Mouse (Mus musculus): ENCODE measurements around the gene Batf2.
"Not testable (repeated sequence)": the region's sequence is repeated elsewhere in the genome, so short reads cannot be mapped to it uniquely, and the experiment has no call there.

The Batf2 gene

DNA sequence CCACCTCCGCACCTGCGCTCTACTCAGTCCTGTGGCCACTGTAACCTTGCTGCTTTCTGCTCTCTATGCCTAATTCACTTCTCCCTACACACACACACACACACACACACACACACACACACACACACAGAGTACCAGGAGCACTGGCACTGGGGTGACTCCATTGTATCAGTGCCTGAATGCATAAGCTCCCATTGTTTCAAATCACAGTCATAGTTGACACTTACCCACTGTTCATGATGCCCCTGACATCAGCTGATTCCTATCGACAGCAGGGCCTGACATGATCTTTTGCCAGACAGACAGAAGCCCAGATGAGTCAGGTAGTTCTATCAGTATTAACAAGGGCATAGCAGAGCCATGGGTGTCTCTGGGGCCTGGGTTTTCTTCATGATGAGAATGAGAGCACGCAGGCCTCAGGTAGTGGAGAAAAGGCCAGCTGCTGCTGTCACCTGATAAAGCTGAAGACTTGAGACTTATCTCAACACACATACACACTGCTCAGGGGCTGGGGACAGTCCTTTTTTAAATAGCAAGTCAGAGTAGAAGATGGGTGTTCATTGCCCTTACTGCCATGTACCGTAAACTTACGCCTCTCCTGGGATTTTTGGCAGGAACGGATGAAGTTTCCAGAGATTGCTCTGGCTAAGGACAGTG is 8.5 kb upstream of the Batf2 start:
- DNase-seq (ENCODE audit: low spot score) = no peak

DNA sequence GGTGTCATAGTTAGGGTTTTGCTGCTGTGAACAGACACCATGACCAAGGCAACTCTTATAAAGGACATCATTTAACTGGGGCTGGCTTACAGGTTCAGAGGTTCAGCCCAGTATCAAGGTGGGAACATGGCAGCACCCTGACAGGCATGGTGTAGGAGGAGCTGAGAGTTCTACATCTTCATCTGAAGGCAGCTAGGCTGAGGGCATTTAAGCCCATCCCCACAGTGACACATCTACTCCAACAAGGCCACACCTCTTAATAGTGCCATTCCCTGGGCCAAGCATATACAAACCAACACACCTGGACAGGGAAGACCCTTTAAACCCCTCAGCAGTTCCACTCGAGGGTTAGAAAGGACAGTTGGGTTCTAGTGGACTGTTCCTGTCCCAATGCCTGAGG is 7.6 kb upstream of the Batf2 start:
- DNase-seq (ENCODE audit: low spot score) = not testable (repeated sequence)

DNA sequence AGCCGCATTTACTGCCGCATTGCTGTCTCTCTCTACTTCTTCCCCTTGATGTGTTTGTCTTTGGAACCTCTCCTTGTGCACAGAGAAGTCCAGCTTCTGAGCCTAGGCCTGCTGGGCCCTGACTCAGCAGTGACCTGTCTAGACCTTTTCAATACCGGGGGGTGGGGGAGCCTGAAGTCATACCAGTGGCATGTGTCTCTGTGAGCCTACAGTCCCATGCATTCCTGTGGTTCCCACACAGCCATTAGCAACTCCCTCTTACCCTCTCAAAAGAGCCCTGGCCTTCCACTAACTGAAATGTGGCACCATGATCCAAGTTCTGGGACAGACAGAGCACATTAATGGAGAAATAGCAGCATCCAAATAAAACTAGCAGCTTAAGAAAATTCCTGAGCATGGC is 4.4 kb upstream of the Batf2 start:
- DNase-seq (ENCODE audit: low spot score) = no peak

DNA sequence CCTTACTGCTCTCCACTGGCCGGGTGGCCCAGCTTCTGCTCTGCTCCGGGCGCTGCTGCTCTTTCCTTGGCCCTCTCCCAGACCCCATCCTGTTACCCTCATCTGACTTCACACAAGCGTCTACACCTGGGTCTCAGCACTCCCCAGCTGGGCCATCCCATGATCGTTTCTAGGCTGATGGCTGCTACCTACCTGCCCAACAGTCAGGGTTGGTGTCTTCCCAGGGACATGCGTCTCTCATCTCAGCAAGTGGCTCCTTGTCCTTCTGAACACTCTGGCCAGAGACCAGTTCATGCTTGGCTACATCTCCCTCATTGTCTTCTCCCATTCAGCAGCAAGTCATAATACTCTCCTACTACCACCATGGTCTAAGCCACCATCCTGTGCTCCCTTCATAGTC is 1.1 kb upstream of the Batf2 start:
- no peak for DNase-seq (ENCODE audit: low spot score)

DNA sequence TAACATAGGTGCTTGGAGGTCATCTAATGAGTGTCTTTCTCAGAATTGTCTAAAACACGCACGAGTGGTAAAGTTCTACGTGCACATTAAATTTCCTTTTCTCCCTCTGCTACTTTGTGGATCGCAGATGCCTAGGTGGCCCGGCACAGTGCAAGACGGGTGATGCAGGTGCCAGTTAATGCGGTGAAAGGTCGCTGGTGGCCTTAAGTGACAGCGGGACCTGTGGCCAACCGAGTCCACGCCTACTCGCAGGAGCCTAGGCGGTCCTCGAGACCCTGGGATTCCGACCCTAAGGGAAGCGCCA is 457 bp upstream of the Batf2 start:
- no peak for DNase-seq (ENCODE audit: low spot score)

DNA sequence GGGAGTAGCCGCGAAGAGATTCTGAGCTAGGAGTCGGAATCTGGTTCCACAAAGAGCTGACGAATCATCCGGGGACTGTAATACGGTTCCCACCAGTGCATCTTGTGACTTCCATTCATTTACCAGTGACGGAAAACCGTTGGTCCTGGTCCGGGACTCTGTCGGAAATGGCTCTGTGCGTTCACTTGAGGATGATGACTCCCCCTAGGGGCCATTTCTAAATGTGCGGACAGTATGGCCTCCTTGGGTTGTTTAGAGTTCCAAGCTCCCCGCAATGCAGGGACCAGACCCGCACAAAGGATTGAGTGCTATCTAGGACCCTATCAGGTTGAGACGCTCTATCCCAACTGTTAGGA is 589 bp downstream of the Batf2 start, which contains the start of gene Arl2:
Gene Arl2, minus strand, starts transcription at position 155 of the 356 bp plus-strand sequence.
- DNase-seq (ENCODE audit: low spot score) = peak; percentile 93

DNA sequence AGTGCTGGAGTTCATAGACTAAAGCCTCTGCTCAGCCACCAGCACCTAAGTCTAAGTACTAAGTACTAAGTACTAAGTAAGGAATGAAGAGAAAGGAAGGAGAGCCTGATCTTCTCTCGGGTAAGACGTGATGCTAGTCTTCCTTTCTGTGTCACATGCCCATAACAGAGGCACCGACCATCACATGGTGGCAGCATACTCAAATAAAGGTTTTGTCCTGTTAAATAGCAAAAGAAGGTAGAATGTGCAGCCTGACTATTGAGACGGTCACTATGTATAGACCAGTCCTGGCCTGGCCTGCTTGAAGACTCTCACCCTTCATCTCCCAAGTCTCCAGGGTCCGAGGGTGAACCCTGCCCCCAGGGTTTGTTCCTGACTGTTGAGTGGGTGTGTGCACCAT is 4.1 kb downstream of the Batf2 start:
- no peak for DNase-seq (ENCODE audit: low spot score)

DNA sequence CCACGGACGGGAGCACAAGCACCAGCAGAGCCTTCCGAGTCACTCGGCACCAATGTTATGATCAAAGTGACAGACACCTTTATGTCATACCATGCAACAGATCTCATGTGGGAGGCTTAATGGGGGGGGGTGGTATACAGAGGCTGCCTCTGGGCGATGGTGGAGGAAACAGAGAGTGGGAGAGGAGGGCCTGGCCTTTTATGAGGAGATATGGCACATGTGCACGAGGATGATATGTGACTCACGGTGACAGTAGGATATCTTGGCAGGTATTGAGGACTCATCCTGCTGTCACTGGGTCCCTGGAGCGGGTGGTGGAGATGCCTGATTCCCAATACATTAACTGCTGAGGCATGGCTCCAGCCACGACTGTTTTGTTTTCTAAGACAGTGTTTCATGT is 14.4 kb downstream of the Batf2 start:
- DNase-seq (ENCODE audit: low spot score) = no peak

DNA sequence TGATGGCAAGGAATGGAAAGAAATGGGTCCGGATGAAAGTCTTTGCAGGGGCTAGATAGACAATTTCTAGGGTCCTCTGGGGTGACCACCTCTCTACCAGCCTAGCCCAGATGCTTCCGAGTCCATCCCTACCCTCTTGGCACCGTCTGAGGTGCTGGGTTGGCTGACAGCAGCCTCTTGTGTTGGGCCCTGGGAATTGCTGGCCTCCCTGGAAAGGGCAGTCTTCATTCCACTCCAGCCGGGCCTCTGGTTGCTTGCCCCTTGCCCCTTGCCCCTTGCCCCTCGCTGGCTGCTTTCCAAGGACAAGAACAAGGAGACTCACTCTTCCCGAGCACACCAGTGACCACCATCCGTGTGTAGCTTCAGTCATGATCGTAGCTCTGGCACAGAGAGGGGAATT is 15.6 kb downstream of the Batf2 start:
- no peak for DNase-seq (ENCODE audit: low spot score)

- DNase-seq (ENCODE audit: low spot score) = no peak
These were observed 16.4 kb downstream of the Batf2 start for GRCm38 (mm10) chr19:6157220-6157619.

DNA sequence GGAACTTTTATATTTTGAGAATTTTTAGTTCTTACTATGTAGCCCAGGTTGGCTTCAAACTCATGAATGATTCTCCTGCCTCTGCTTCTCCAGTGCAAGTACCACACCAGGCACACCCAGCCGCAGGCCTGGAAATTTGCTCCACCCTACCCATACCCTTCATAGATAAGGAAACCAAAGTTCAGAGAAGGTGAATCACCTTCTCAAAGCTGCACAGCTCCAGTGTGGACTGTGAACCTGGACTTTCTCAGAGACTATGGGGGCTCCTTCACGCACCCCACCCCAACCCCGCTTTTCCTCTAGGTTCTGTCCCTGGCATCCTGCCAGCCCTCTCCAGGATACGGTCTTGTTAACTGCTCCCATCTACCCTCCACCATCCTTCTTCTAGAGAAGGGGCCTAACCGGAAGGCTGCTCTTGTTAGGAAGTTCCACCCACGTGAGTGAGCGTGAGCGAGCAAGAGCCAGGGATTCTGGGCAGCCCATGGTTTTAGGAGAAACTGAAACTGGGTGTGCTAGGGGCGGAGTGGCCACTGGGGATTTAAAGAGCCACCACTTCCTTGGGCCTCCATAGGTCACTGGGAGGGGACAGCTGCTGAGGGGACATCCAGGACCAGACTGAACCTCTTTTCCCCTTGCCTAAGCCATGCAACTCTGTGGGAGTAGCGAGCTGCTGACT is 23.2 kb downstream of the Batf2 start:
- DNase-seq (ENCODE audit: low spot score) = no peak

GRCm38 (mm10) chr19:6166750-6167149 is 26.0 kb downstream of the Batf2 start:
- DNase-seq (ENCODE audit: low spot score) = no peak

DNA sequence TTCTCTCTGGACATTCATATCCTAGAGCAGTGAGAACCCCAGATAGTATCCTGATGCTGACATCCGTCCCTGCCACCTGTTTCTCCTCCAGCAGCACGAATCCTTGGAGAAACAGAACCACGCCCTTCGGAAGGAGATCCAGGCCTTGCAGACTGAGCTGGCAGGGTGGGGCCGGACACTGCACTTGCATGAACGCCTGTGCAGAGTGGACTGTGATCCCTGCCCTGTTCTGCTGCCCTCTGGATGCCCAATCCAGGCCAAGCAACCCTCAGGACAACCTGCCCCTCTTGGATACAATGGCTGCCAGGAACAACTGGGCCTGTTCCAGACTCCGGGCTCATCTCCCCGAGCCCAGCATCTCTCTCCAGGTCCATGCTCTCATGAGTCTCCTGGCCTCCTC is 30.4 kb downstream of the Batf2 start:
- DNase-seq (ENCODE audit: low spot score) = no peak

GRCm38 (mm10) chr19:6174771-6175170 is 34.0 kb downstream of the Batf2 start:
- no peak for DNase-seq (ENCODE audit: low spot score)

DNA sequence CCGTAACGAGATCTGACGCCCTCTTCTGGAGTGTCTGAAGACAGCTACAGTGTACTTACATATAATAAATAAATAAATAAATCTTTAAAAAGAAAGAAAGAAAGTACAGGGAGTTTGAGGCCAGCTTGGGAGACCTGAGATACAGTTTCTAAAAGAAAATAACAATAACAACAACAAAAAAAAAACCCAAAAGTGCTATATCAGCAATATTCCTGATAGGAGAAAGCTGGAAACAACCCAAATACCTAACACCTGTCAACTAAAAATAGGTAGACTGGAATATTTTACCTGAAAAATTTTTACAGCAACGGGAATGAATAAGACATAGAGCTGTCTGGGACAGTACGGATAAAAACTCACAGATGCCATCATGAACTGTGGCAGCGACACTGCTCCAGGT is 38.0 kb downstream of the Batf2 start:
- DNase-seq (ENCODE audit: low spot score) = no peak

DNA sequence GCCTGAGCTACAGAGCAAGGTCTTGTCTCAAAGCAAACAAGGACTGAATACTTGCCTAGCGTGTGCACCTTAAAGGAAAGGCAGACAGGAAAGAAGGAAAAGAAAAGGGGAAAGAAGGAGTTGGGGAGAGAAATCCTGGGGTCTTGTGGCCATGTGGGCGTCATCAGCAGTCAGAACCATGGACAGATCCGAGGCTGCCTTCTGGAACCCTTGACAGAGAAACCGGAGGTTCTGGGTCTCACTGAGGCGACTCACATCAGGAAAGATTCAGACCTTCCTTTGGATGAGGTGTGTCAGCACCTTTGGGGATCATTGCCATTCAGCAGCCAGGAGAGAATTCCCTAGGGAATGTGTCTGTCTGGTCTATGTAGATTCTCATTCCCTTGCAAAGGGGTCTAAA is 40.8 kb downstream of the Batf2 start:
- DNase-seq (ENCODE audit: low spot score) = no peak

- no peak for DNase-seq (ENCODE audit: low spot score)
These were observed 41.8 kb downstream of the Batf2 start for GRCm38 (mm10) chr19:6182534-6182933.

- no peak for DNase-seq (ENCODE audit: low spot score)
These were observed 43.3 kb downstream of the Batf2 start, which contains the start of gene Majin for GRCm38 (mm10) chr19:6184131-6184530. Gene Majin, plus strand, starts transcription at chr19:6184388.

- DNase-seq (ENCODE audit: low spot score) = no peak
These were observed 63.5 kb downstream of the Batf2 start for GRCm38 (mm10) chr19:6204265-6204664.

- DNase-seq (ENCODE audit: low spot score) = no peak
These were observed 65.9 kb downstream of the Batf2 start for GRCm38 (mm10) chr19:6206716-6207115.

- no peak for DNase-seq (ENCODE audit: low spot score)
These were observed 75.4 kb downstream of the Batf2 start for GRCm38 (mm10) chr19:6216046-6216705.

GRCm38 (mm10) chr19:6218606-6219005 is 77.8 kb downstream of the Batf2 start:
- DNase-seq (ENCODE audit: low spot score) = no peak
